Mouse (Mus musculus): ENCODE measurements at regions not wholly inside any gene's neighbourhood (a gene's known extent, or its start where the extent isn't known, plus 50 kb on each side); places are given as distances from the start of the nearest gene placed in this dataset.

DNA sequence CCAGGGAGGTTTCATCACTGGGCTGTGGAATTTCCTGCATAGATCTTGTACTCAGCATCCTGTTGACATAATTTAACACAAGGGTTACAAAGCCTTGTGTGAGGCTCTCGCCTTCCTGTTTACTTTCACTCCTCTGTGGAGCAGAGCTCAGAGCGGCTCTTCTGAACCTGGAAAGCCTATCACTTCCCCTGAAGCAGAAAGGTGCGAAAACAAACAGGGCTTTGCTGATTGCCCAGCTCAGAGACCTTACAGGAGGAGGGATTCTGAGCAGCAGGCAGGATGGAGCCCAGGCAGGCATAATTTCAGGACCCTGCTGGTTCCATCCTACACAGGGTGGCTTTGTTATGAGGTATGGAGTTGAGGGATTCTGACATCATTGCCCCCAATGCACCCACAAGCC lies 588.4 kb upstream of the Lcorl start:
- TF ChIP-seq HCFC1 (IDR thresholded peaks at IDR 0.05; ENCODE audit: borderline replicate concordance, insufficient read depth, low read length) (no peak), ZNF384 (IDR thresholded peaks at IDR 0.05; ENCODE audit: low read depth, low read length) (no peak), ZC3H11A (IDR thresholded peaks at IDR 0.05; ENCODE audit: borderline replicate concordance, low read depth, low read length) (no peak)

All from ES-E14 (cell line).